Comparison of ENCODE assay signal across 12 mouse cellular contexts in the genomic region with DNA sequence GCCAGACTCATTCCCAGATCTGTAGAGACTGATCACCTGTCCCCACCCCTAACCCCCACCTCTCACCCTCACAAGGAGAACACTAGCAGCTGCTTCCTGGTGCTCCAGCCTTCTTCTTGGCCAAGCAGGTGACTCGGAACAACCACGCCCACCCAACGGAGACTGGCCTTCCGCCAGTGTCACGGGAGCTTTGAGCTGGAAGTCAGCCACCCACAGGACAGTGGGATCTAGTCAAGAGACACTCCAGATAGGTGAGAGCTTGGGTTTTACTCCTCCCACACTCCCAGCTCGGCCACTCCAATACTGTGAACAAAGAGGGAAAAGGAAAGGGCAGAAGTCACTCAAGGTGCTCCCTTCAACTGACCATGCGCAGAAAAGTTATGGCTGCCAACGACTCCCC. TPM values are rescaled to one million over a fixed set of nuclear protein-coding genes. Genes with fewer than 3 reads are reported as not detected.
DNase-seq lines count a peak whose midpoint lies in the region; ATAC-seq and TF ChIP-seq lines count a peak whose summit lies in the region.
"Had no signal": no experiment of that assay in that cellular context is flagged by ENCODE, and none has a peak within 500 bp of the region (broad histone marks: within the 10 kb centered on the region; RNA-seq: fewer than 3 reads in every experiment).

No protein-coding gene starts in this region.

- peak overlapping the region; percentile 18; the same call in 1 of the 2 replicates for H3K27ac ChIP-seq in layer of hippocampus, adult 2 months
- 0 out of 2 replicates have a peak overlapping the region, but pooled peaks have one; percentile 0 for H3K27ac ChIP-seq in intestine, embryonic 15.5 days
- no peak overlapping the region; the same call in 1 of the 2 replicates for H3K27ac ChIP-seq in stomach, embryonic 15.5 days
- no peak overlapping the region for H3K27ac ChIP-seq in midbrain, embryonic 13.5 days
- H3K27ac ChIP-seq in midbrain, embryonic 14.5 days (replicated peaks; ENCODE audit: low read depth, low read length): no peak overlapping the region

- ATAC-seq in intestine, embryonic 15.5 days: peak; percentile 36; the same call in 1 of the 2 replicates
- 0 out of 2 replicates have a peak, but pooled peaks have one; percentile 33 for ATAC-seq in stomach, embryonic 15.5 days (ENCODE audit: insufficient read depth, low FRiP score, low read depth)
- ATAC-seq in midbrain, embryonic 13.5 days: no peak
- no peak for ATAC-seq in midbrain, embryonic 14.5 days (ENCODE audit: low FRiP score, low TSS enrichment)
- ATAC-seq: hindbrain, embryonic 16.5 days had no signal

- TF ChIP-seq CTCF in layer of hippocampus, adult 2 months (conservative IDR thresholded peaks at IDR 0.05): no peak

- no peak overlapping the region for H3K9ac ChIP-seq in intestine, embryonic 15.5 days
- no peak overlapping the region for H3K9ac ChIP-seq in stomach, embryonic 15.5 days
- no peak overlapping the region for H3K9ac ChIP-seq in midbrain, embryonic 13.5 days (replicated peaks)
- H3K9ac ChIP-seq in midbrain, embryonic 14.5 days (replicated peaks; ENCODE audit: low read length): no peak overlapping the region

- no peak for DNase-seq in layer of hippocampus, adult 2 months (ENCODE audit: low spot score in 2 of 2)
- DNase-seq in layer of hippocampus, adult 11-12 months (ENCODE audit: low spot score): no peak
- peak; percentile 79 for DNase-seq in kidney, postnatal 14 days
- DNase-seq in midbrain, embryonic 14.5 days: no peak
- DNase-seq: cerebellum, adult 9-11 months; gastrocnemius, postnatal 10 days; right cerebral cortex, postnatal 14 days had no signal

- H3K4me3 ChIP-seq in layer of hippocampus, adult 2 months: no peak overlapping the region
- no peak overlapping the region for H3K4me3 ChIP-seq in intestine, embryonic 15.5 days (replicated peaks)
- no peak overlapping the region for H3K4me3 ChIP-seq in stomach, embryonic 15.5 days (replicated peaks)
- H3K4me3 ChIP-seq in midbrain, embryonic 13.5 days (replicated peaks): no peak overlapping the region
- H3K4me3 ChIP-seq in midbrain, embryonic 14.5 days (replicated peaks; ENCODE audit: low read depth, low read length): no peak overlapping the region

- H3K4me2 ChIP-seq in intestine, embryonic 15.5 days (replicated peaks): no peak overlapping the region
- H3K4me2 ChIP-seq in stomach, embryonic 15.5 days: no peak overlapping the region
- no peak overlapping the region for H3K4me2 ChIP-seq in midbrain, embryonic 13.5 days (replicated peaks)
- H3K4me2 ChIP-seq in midbrain, embryonic 14.5 days (ENCODE audit: low read length): no peak overlapping the region

- H3K9me3 ChIP-seq in intestine, embryonic 15.5 days: no peaks in the 10 kb centered on the region
- H3K9me3 ChIP-seq in stomach, embryonic 15.5 days: no peaks in the 10 kb centered on the region
- no peaks in the 10 kb centered on the region for H3K9me3 ChIP-seq in midbrain, embryonic 13.5 days
- H3K9me3 ChIP-seq in midbrain, embryonic 14.5 days (ENCODE audit: control insufficient read depth, low read length): no peaks in the 10 kb centered on the region

- H3K4me1 ChIP-seq in intestine, embryonic 15.5 days (replicated peaks): peaks cover 54% of the 10 kb centered on the region
- H3K4me1 ChIP-seq in stomach, embryonic 15.5 days: peaks cover 52% of the 10 kb centered on the region
- peaks cover 47% of the 10 kb centered on the region for H3K4me1 ChIP-seq in midbrain, embryonic 13.5 days (replicated peaks)
- H3K4me1 ChIP-seq in midbrain, embryonic 14.5 days (ENCODE audit: control insufficient read depth, insufficient read depth, low read length): peaks cover 5% of the 10 kb centered on the region; the same call in 1 of the 2 replicates

- WGBS in intestine, embryonic 15.5 days: 66% methylated on average over 8 of the region's 8 CpGs
- 64% methylated on average over 8 of the region's 8 CpGs for WGBS in stomach, embryonic 15.5 days
- WGBS in midbrain, embryonic 13.5 days: 91% methylated on average over 8 of the region's 8 CpGs
- WGBS in midbrain, embryonic 14.5 days: 86% methylated on average over 8 of the region's 8 CpGs

- H3K36me3 ChIP-seq in intestine, embryonic 15.5 days: peaks cover 7% of the 10 kb centered on the region; the same call in 1 of the 2 replicates
- H3K36me3 ChIP-seq in stomach, embryonic 15.5 days: peaks cover 16% of the 10 kb centered on the region; the same call in 1 of the 2 replicates
- peaks cover 32% of the 10 kb centered on the region for H3K36me3 ChIP-seq in midbrain, embryonic 13.5 days
- H3K36me3 ChIP-seq in midbrain, embryonic 14.5 days (ENCODE audit: control insufficient read depth, insufficient read depth, low read length): no peaks in the 10 kb centered on the region

- no peaks in the 10 kb centered on the region for H3K27me3 ChIP-seq in intestine, embryonic 15.5 days (replicated peaks)
- H3K27me3 ChIP-seq in stomach, embryonic 15.5 days (replicated peaks): no peaks in the 10 kb centered on the region
- no peaks in the 10 kb centered on the region for H3K27me3 ChIP-seq in midbrain, embryonic 13.5 days
- H3K27me3 ChIP-seq in midbrain, embryonic 14.5 days (ENCODE audit: control insufficient read depth, insufficient read depth, low read length): no peaks in the 10 kb centered on the region

RNA-seq across cellular contexts. Expression of a gene that starts 12.5 kb away (rescaled TPM):
- total RNA-seq in layer of hippocampus, adult 2 months (2021): 10 to 100 TPM; 30.5 to 35.2 TPM
- 54.4 and 57.8 TPM in 2 replicates for polyA plus RNA-seq in intestine, embryonic 15.5 days (2015; fragmentation: Nextera tagmentation; extraction: Ambion mirVana)
- 51.6 and 59.6 TPM in 2 replicates for polyA plus RNA-seq in stomach, embryonic 15.5 days (2015; fragmentation: Nextera tagmentation; extraction: Ambion mirVana)
- polyA plus RNA-seq in midbrain, embryonic 13.5 days (2015; fragmentation: Nextera tagmentation; extraction: Ambion mirVana): 80.0 and 82.7 TPM in 2 replicates
- polyA plus RNA-seq in midbrain, embryonic 14.5 days (2014; fragmentation: Nextera tagmentation; extraction: Ambion mirVana): 45.4 and 49.5 TPM in 2 replicates

RNA-seq across cellular contexts. Expression of a gene that starts 29.4 kb away (rescaled TPM):
- not detected for total RNA-seq in layer of hippocampus, adult 2 months (2021)
- 0.18 TPM in 1 of 2 replicates, not detected in the other for polyA plus RNA-seq in intestine, embryonic 15.5 days (2015; fragmentation: Nextera tagmentation; extraction: Ambion mirVana)
- 0.23 and 0.42 TPM in 2 replicates for polyA plus RNA-seq in stomach, embryonic 15.5 days (2015; fragmentation: Nextera tagmentation; extraction: Ambion mirVana)
- 0.31 and 0.54 TPM in 2 replicates for polyA plus RNA-seq in midbrain, embryonic 13.5 days (2015; fragmentation: Nextera tagmentation; extraction: Ambion mirVana)
- polyA plus RNA-seq in midbrain, embryonic 14.5 days (2014; fragmentation: Nextera tagmentation; extraction: Ambion mirVana): 0.26 and 0.47 TPM in 2 replicates
- total RNA-seq: gastrocnemius, postnatal 10 days; left cerebral cortex, postnatal 36 days had no signal

RNA-seq across cellular contexts. Expression of a gene that starts 55.0 kb away (rescaled TPM):
- total RNA-seq in layer of hippocampus, adult 2 months (2021): 10 to 100 TPM; 13.2 to 16.2 TPM
- 14.6 and 17.8 TPM in 2 replicates for polyA plus RNA-seq in intestine, embryonic 15.5 days (2015; fragmentation: Nextera tagmentation; extraction: Ambion mirVana)
- 20.0 and 20.7 TPM in 2 replicates for polyA plus RNA-seq in stomach, embryonic 15.5 days (2015; fragmentation: Nextera tagmentation; extraction: Ambion mirVana)
- 21.4 and 26.7 TPM in 2 replicates for polyA plus RNA-seq in midbrain, embryonic 13.5 days (2015; fragmentation: Nextera tagmentation; extraction: Ambion mirVana)
- polyA plus RNA-seq in midbrain, embryonic 14.5 days (2014; fragmentation: Nextera tagmentation; extraction: Ambion mirVana): 25.5 and 28.8 TPM in 2 replicates

RNA-seq across cellular contexts. Expression of a gene that starts 55.3 kb away (rescaled TPM):
- total RNA-seq in layer of hippocampus, adult 2 months (2021): 10 to 100 TPM; 26.4 to 29.1 TPM
- 42.6 and 46.0 TPM in 2 replicates for polyA plus RNA-seq in intestine, embryonic 15.5 days (2015; fragmentation: Nextera tagmentation; extraction: Ambion mirVana)
- 43.8 and 49.8 TPM in 2 replicates for polyA plus RNA-seq in stomach, embryonic 15.5 days (2015; fragmentation: Nextera tagmentation; extraction: Ambion mirVana)
- polyA plus RNA-seq in midbrain, embryonic 13.5 days (2015; fragmentation: Nextera tagmentation; extraction: Ambion mirVana): 44.7 and 47.9 TPM in 2 replicates
- polyA plus RNA-seq in midbrain, embryonic 14.5 days (2014; fragmentation: Nextera tagmentation; extraction: Ambion mirVana): 42.9 and 46.1 TPM in 2 replicates

Comparison
In these comparisons a context has a peak if more than half of its experiments do, and no peak if none do; other contexts are left out.
1. H3K27ac ChIP-seq: peak in layer of hippocampus, adult 2 months (single experiment) and intestine, embryonic 15.5 days (single experiment); none in stomach, embryonic 15.5 days (single experiment), midbrain, embryonic 13.5 days (single experiment) and midbrain, embryonic 14.5 days (single experiment).
2. ATAC-seq: peak in intestine, embryonic 15.5 days (single experiment) and stomach, embryonic 15.5 days (single experiment); none in midbrain, embryonic 13.5 days (single experiment) and midbrain, embryonic 14.5 days (single experiment).